Mouse (Mus musculus) E14TG2a.4 (cell line): ENCODE results near the gene Gm49345.
"Not testable (repeated sequence)": the region's sequence is repeated elsewhere in the genome, so short reads cannot be mapped to it uniquely, and the experiment has no call there.

Experiments used
- H3K27me3 ChIP-seq: 2 replicates; pipeline ENCODE4 v1.6.1; 2014; ENCODE audit warnings: low read length, control low read depth; ENCODE audit not compliant: insufficient read depth
- H3K36me3 ChIP-seq: 2 replicates; pipeline ENCODE4 v1.6.1; 2014; ENCODE audit warnings: low read length, control low read depth; ENCODE audit not compliant: insufficient read depth
- H3K4me1 ChIP-seq: replicated peaks from 2 replicates; pipeline ENCODE4 v1.6.1; 2014; ENCODE audit warnings: low read depth, low read length, control low read depth
- H3K4me3 ChIP-seq: replicated peaks from 2 replicates; pipeline ENCODE4 v1.5.1; 2014; ENCODE audit warnings: mild to moderate bottlenecking, low read length
- H3K9me3 ChIP-seq: 2 replicates; pipeline ENCODE4 v1.6.1; 2014; ENCODE audit warnings: low read length, control low read depth
- CTCF ChIP-seq: conservative IDR thresholded peaks from 2 replicates; pipeline ENCODE4 v1.5.1; 2014; ENCODE audit warnings: low read length
- NANOG ChIP-seq: IDR thresholded peaks from 2 replicates; pipeline ENCODE4 v1.6.1; 2014; ENCODE audit warnings: borderline replicate concordance, low read length, mixed read lengths
- POU5F1 ChIP-seq: IDR thresholded peaks from 2 replicates; pipeline ENCODE4 v1.6.1; 2014; ENCODE audit warnings: low read length, borderline replicate concordance

The Gm49345 gene

GRCm38 (mm10) chr13:67637294-67638007, at the start of gene Gm49345, which contains the start of gene Zfp729a:
Gene Gm49345, minus strand, starts transcription at chr13:67637769.
Gene Zfp729a, minus strand, starts transcription at chr13:67637791.
- no peaks in the 10 kb centered on the region for H3K9me3 ChIP-seq
- H3K4me3 ChIP-seq: peak within 1 kb of the TSS; percentile 88
- H3K4me1 ChIP-seq: peaks cover 4% of the 10 kb centered on the region
- H3K36me3 ChIP-seq: no peaks in the 10 kb centered on the region
- no peaks in the 10 kb centered on the region for H3K27me3 ChIP-seq
- TF ChIP-seq POU5F1 (no peak), CTCF (no peak)

- H3K36me3 ChIP-seq: no peaks in the 10 kb centered on the region
- no peaks in the 10 kb centered on the region; the same call in 1 of the 2 replicates for H3K4me1 ChIP-seq
- no peaks in the 10 kb centered on the region for H3K9me3 ChIP-seq
- no peak within 1 kb of the TSS for H3K4me3 ChIP-seq
- no peaks in the 10 kb centered on the region; the same call in 1 of the 2 replicates for H3K27me3 ChIP-seq
- TF ChIP-seq POU5F1 (no peak), NANOG (no peak), CTCF (no peak)
These were observed 49.4 kb upstream of the Gm49345 start, which contains the start of gene Zfp738 for GRCm38 (mm10) chr13:67686971-67687370. Gene Zfp738, minus strand, starts transcription at chr13:67687071.

- not testable (repeated sequence) for H3K27me3 ChIP-seq, H3K4me1 ChIP-seq, H3K36me3 ChIP-seq, H3K9me3 ChIP-seq
- H3K4me3 ChIP-seq: peak overlapping the region; percentile 88
These were observed 46.3 kb upstream of the Gm49345 start for GRCm38 (mm10) chr13:67683841-67684240.

GRCm38 (mm10) chr13:67682959-67683735, 45.6 kb upstream of the Gm49345 start:
- H3K36me3 ChIP-seq, H3K27me3 ChIP-seq, H3K9me3 ChIP-seq, H3K4me1 ChIP-seq: not testable (repeated sequence)
- H3K4me3 ChIP-seq: peak overlapping the region; percentile 88

- no peaks in the 10 kb centered on the region for H3K4me1 ChIP-seq
- H3K36me3 ChIP-seq: peaks cover 4% of the 10 kb centered on the region; the same call in 1 of the 2 replicates
- no peak overlapping the region for H3K4me3 ChIP-seq
- H3K27me3 ChIP-seq: no peaks in the 10 kb centered on the region
- TF ChIP-seq CTCF (no peak), POU5F1 (no peak), NANOG (no peak)
- H3K9me3 ChIP-seq: no peaks in the 10 kb centered on the region
These were observed 37.3 kb upstream of the Gm49345 start for GRCm38 (mm10) chr13:67674902-67675301.

- no peak for TF ChIP-seq CTCF
- TF ChIP-seq NANOG: no peak
- no peak for TF ChIP-seq POU5F1
- H3K4me1 ChIP-seq: peaks cover 18% of the 10 kb centered on the region
- H3K36me3 ChIP-seq: no peaks in the 10 kb centered on the region
- H3K27me3 ChIP-seq: no peaks in the 10 kb centered on the region
- no peak overlapping the region for H3K4me3 ChIP-seq
- H3K9me3 ChIP-seq: no peaks in the 10 kb centered on the region
These were observed 14.9 kb upstream of the Gm49345 start for GRCm38 (mm10) chr13:67652496-67652895.

- H3K4me1 ChIP-seq: no peaks in the 10 kb centered on the region
- H3K36me3 ChIP-seq: no peaks in the 10 kb centered on the region
- no peaks in the 10 kb centered on the region for H3K27me3 ChIP-seq
- peaks cover 19% of the 10 kb centered on the region for H3K9me3 ChIP-seq
- TF ChIP-seq POU5F1 (no peak), CTCF (no peak), NANOG (no peak)
- no peak overlapping the region for H3K4me3 ChIP-seq
These were observed 27.5 kb downstream of the Gm49345 start for GRCm38 (mm10) chr13:67610108-67610507.

GRCm38 (mm10) chr13:67609066-67609876, 28.3 kb downstream of the Gm49345 start, which contains the start of gene Zfp729b:
Gene Zfp729b, minus strand, starts transcription at chr13:67609707.
- H3K27me3 ChIP-seq: no peaks in the 10 kb centered on the region
- no peaks in the 10 kb centered on the region for H3K4me1 ChIP-seq
- TF ChIP-seq NANOG: no peak
- TF ChIP-seq POU5F1: no peak
- TF ChIP-seq CTCF: no peak
- peak within 1 kb of the TSS; percentile 72 for H3K4me3 ChIP-seq
- no peaks in the 10 kb centered on the region; the same call in 1 of the 2 replicates for H3K36me3 ChIP-seq
- H3K9me3 ChIP-seq: peaks cover 22% of the 10 kb centered on the region
